Mouse (Mus musculus) layer of hippocampus, adult 11-12 months (tissue): ENCODE measurements around the gene Tnrc6c.
A peak's percentile ranks its signal among the peaks of the same experiment; 100 is the strongest.

Experiments used
- DNase-seq: peaks from one replicate; pipeline ENCODE4 v3.0.0; 2022; ENCODE audit warnings: low spot score

Gene Tnrc6c

GRCm38 (mm10) chr11:117638386-117638785 lies 15.7 kb upstream of the Tnrc6c start:
- DNase-seq: no peak

GRCm38 (mm10) chr11:117638809-117639208 lies 15.3 kb upstream of the Tnrc6c start:
- no peak for DNase-seq

- no peak for DNase-seq
These were observed 14.6 kb upstream of the Tnrc6c start for GRCm38 (mm10) chr11:117639331-117639970.

- no peak for DNase-seq
These were observed 11.9 kb upstream of the Tnrc6c start for GRCm38 (mm10) chr11:117642181-117642580.

- no peak for DNase-seq
These were observed 10.8 kb upstream of the Tnrc6c start for GRCm38 (mm10) chr11:117643240-117643639.

GRCm38 (mm10) chr11:117646786-117647185 lies 7.3 kb upstream of the Tnrc6c start:
- DNase-seq: no peak

- DNase-seq: no peak
These were observed 6.1 kb upstream of the Tnrc6c start for GRCm38 (mm10) chr11:117648005-117648404.

- no peak for DNase-seq
These were observed 3.1 kb upstream of the Tnrc6c start for GRCm38 (mm10) chr11:117650721-117651644.

GRCm38 (mm10) chr11:117652907-117653306 lies 1.2 kb upstream of the Tnrc6c start:
- no peak for DNase-seq

- DNase-seq: peak; percentile 100
These were observed 363 bp downstream of the Tnrc6c start for GRCm38 (mm10) chr11:117654380-117654924.

GRCm38 (mm10) chr11:117654934-117655291 lies 824 bp downstream of the Tnrc6c start:
- no peak for DNase-seq

GRCm38 (mm10) chr11:117655292-117656076 lies 1.4 kb downstream of the Tnrc6c start:
- DNase-seq: peak; percentile 68

GRCm38 (mm10) chr11:117656077-117656401 lies 1.9 kb downstream of the Tnrc6c start:
- no peak for DNase-seq

GRCm38 (mm10) chr11:117658974-117659373 lies 4.9 kb downstream of the Tnrc6c start:
- peak; percentile 31 for DNase-seq

- no peak for DNase-seq
These were observed 9.1 kb downstream of the Tnrc6c start for GRCm38 (mm10) chr11:117663036-117663809.

- DNase-seq: no peak
These were observed 9.7 kb downstream of the Tnrc6c start for GRCm38 (mm10) chr11:117663810-117664139.

GRCm38 (mm10) chr11:117665189-117665588 lies 11.1 kb downstream of the Tnrc6c start:
- DNase-seq: no peak

- DNase-seq: no peak
These were observed 12.5 kb downstream of the Tnrc6c start for GRCm38 (mm10) chr11:117666563-117666962.

- no peak for DNase-seq
These were observed 13.1 kb downstream of the Tnrc6c start for GRCm38 (mm10) chr11:117667152-117667551.

- DNase-seq: no peak
These were observed 13.7 kb downstream of the Tnrc6c start for GRCm38 (mm10) chr11:117667825-117668224.

GRCm38 (mm10) chr11:117671626-117672025 lies 17.5 kb downstream of the Tnrc6c start:
- DNase-seq: no peak

- DNase-seq: no peak
These were observed 20.4 kb downstream of the Tnrc6c start for GRCm38 (mm10) chr11:117674531-117674930.
